Mouse (Mus musculus): Measurements from ENCODE around the gene AU015836. TPM values are rescaled to one million over a fixed set of nuclear protein-coding genes. Genes with fewer than 3 reads are reported as not detected.

AU015836 gene
- polyA plus RNA-seq, 1 experiment from 2014 or later = not detected

DNA sequence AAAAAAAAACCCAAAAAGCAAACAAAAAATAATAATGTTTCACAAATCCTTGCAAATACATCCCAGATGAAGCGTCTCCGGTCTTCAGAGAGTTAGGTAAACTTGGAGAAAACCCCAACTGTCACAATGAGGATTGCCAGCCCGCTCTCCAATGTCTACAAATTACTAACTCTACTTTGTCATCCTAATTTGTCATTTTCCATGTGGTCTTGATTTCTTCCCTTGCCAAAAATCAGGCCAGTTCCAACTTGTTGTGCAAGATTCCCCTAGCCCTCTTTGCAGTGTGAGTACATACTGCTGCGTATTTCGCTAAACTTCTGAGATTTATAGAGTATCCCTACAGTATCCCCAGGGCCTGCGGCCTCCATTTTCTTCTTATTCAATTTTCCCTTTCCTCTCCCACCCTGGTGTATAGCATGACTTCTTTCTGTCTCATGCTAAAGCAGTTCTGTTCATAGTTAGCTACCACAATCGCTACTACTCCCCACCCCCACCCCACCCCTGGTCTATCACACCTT is 43.3 kb downstream of the AU015836 start:
- Histone ChIP-seq H3K4me3 (no peak overlapping the region), H3K9ac (no peak overlapping the region), H3K27ac (replicated peaks) (no peak overlapping the region), H3K36me3 (no peaks in the 10 kb centered on the region), H3K4me1 (no peaks in the 10 kb centered on the region), H3K4me2 (no peak overlapping the region), H3K27me3 (replicated peaks) (peaks cover 92% of the 10 kb centered on the region), H3K9me3 (no peaks in the 10 kb centered on the region)
- no peak for ATAC-seq (ENCODE audit: extremely low read depth, insufficient number of reproducible peaks, low FRiP score, low TSS enrichment)
- 77% methylated on average over 7 of the region's 7 CpGs for WGBS

DNA sequence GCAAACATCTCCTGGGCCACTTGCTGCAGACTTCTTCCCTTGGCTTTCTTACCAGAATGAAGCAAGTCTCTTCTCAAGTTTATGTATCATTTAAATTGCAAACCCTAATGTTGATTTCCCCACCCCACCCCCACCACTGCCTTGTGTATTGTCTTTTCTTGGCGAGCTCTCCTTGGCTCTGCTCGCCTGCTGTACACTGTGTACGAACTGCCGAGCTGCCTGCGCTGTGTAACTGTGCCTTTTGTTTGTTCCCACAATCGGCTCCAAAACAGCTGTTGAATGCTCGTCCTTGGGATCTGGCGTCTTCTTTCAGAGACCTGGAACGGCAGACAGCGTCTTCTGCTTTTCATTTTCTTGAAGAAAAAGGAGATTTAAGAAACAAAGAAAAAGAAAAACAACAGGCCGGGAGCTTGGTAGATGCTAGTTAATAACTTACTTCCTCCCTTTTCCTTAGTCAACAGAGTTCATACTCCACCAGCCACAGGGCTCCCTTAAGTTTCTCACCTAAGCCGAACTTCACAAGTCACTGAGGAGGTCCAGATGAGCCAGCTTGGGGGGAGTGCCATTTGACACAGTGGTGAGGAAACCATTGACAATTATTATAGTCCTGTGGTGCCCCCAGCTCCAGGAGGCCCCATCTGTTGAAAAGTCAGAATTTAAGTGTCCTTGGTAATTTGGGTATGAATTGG is 44.2 kb downstream of the AU015836 start:
- 39% methylated on average over 12 of the region's 12 CpGs for WGBS
- no peak overlapping the region for H3K27ac ChIP-seq (replicated peaks)

DNA sequence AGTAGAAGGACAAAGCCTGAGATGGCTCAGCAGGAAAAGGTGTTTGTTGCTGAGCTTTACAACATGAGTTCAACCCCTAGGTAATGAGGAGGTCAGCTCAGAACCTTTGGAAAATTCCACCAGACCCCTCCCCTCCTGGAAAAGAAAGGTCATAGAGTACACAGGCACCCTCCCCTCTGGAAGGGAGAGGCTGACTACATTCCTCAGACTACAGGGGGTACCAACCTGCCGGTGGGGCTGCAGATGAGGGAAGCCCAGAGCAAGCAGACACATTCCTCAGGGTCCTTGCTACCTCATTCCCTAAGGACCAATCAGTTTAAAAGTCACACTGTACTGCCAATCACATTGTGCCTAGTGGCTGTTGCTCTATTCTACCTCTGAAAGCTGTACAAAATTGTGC is 48.4 kb downstream of the AU015836 start:
- Histone ChIP-seq H3K27ac (replicated peaks) (no peak overlapping the region), H3K9ac (no peak overlapping the region), H3K4me2 (no peak overlapping the region), H3K4me1 (no peaks in the 10 kb centered on the region), H3K9me3 (no peaks in the 10 kb centered on the region), H3K36me3 (no peaks in the 10 kb centered on the region), H3K27me3 (replicated peaks) (peaks cover 83% of the 10 kb centered on the region), H3K4me3 (no peak overlapping the region)
- WGBS = 10% methylated on average over 1 of the region's 1 CpGs
- no peak for ATAC-seq (ENCODE audit: extremely low read depth, insufficient number of reproducible peaks, low FRiP score, low TSS enrichment)

More for the DNA sequence above, 44.2 kb downstream of the AU015836 start:
- no peaks in the 10 kb centered on the region for H3K36me3 ChIP-seq
- no peaks in the 10 kb centered on the region for H3K9me3 ChIP-seq
- peaks cover 92% of the 10 kb centered on the region for H3K27me3 ChIP-seq (replicated peaks)
- H3K4me1 ChIP-seq = no peaks in the 10 kb centered on the region
- no peak for ATAC-seq (ENCODE audit: extremely low read depth, insufficient number of reproducible peaks, low FRiP score, low TSS enrichment)
- peak overlapping the region; percentile 30; the same call in 1 of the 2 replicates for H3K4me2 ChIP-seq
- H3K9ac ChIP-seq = no peak overlapping the region
- H3K4me3 ChIP-seq = no peak overlapping the region

DNA sequence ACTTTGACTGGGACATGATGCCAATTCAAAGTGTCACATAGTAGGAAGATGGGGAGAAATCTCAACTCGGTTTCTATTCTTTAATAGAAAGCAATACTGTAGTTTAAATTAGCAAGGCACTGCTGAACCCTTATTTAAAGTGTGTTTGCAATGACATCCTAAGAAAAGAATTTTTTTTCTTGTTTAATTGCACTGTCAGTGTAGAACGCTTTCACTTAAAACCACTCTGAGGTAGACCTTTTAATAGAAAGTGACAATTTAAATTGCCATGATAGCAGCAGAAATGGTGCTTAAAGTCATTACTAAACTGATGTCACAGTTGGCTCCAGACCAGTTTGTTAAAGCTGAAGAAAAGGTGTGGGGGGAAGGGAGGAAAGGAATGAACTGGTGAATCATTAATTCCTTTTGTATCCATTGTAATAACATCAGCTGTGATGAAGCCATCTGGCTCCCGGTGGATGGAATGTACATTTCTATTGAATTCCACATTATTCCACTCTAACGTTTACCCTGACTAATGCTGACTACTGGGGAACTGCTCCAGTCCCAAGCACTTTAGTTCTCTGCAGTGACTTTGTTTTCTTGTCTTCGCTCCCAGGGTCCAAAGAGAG is 53.9 kb downstream of the AU015836 start:
- H3K4me1 ChIP-seq = no peaks in the 10 kb centered on the region
- no peak for ATAC-seq (ENCODE audit: extremely low read depth, insufficient number of reproducible peaks, low FRiP score, low TSS enrichment)
- H3K27ac ChIP-seq (replicated peaks) = no peak overlapping the region
- 66% methylated on average over 5 of the region's 5 CpGs for WGBS
- no peaks in the 10 kb centered on the region for H3K36me3 ChIP-seq
- no peak overlapping the region for H3K4me3 ChIP-seq
- no peak overlapping the region for H3K9ac ChIP-seq
- H3K27me3 ChIP-seq (replicated peaks) = peaks cover 81% of the 10 kb centered on the region
- no peaks in the 10 kb centered on the region for H3K9me3 ChIP-seq
- no peak overlapping the region for H3K4me2 ChIP-seq

Other genes with a start within 250 kb of the AU015836 start
- gene Pdk3, start 136.5 kb upstream of the AU015836 start, polyA plus RNA-seq (2015; fragmentation: Nextera tagmentation; extraction: Ambion mirVana) = 130 TPM in 2 replicates
- 15.8 and 21.1 TPM in 2 replicates for gene Zfx, start 155.0 kb downstream of the AU015836 start, polyA plus RNA-seq (2015; fragmentation: Nextera tagmentation; extraction: Ambion mirVana)
- 50.5 and 56.1 TPM in 2 replicates for gene Eif2s3x, start 244.2 kb downstream of the AU015836 start, polyA plus RNA-seq (2015; fragmentation: Nextera tagmentation; extraction: Ambion mirVana)